Mouse (Mus musculus) granulocyte monocyte progenitor cell, adult 5-6 weeks (primary cell): ENCODE data around the gene Sec16b. TPM values are rescaled to one million over a fixed set of nuclear protein-coding genes. Genes with fewer than 3 reads are reported as not detected.

Experiments
- ATAC-seq: replicated peaks from 2 replicates; pipeline ENCODE4 v1.8.0; 2016; ENCODE audit warnings: mild to moderate bottlenecking, moderate TSS enrichment, inconsistent platforms; ENCODE audit not compliant: poor library complexity, severe bottlenecking
- total RNA-seq, 2 experiments: library from RNA; stranded (forward) in 1 of 2; stranded (reverse) in 1 of 2; fragments of 200-712, 200-1000 nt in 1 of 2; fragments of >200 nt in 1 of 2; fragmentation: Nextera tagmentation in 1 of 2; gene quantifications; 2 replicates each; pipeline ENCODE4 v1.2.3; 2014 to 2017

The Sec16b gene
- total RNA-seq, 2 experiments from 2014 or later: 0.15 to 1.5 TPM

DNA sequence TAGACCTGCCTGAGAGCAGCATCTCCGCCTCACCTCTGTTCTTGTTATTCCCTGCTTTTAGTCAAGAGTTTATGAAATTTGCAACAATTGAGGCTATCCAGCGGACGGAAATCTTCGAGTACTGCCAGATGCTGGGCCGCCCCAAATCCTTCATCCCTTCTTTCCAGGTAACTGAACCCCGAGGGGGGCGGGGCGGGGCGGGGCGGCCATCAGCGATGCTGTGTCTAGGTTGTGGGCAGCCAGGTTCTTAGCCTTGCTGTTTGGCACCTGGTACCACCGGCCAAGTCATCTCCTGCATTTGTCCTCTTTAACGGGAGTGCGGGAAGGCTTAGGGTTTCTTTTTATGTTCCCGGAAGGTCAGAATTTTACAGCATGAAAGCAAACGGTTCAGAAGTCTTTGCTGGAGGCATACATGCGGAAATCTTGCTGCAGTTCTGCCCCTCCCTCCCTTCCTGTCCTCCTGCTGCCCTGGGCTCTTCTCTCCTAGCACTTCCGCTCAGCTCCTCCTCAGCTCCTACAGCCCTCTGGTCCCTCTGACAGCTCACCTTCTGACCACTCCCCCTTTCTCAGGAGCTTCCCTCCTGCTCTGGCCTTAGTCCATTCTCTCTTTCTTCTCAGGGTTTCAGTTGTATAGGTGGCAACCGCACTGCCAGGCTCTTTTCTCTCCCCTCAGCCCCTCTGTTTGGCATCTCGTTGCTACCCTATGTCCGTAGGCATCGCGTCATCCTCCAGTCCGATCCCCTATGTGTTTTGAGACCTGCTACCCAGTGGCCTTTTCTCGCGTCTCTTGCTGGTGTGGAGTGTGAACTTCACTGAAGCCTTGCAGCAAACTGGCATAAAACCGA lies 48.4 kb downstream of the Sec16b start:
- ATAC-seq: peak; percentile 43

DNA sequence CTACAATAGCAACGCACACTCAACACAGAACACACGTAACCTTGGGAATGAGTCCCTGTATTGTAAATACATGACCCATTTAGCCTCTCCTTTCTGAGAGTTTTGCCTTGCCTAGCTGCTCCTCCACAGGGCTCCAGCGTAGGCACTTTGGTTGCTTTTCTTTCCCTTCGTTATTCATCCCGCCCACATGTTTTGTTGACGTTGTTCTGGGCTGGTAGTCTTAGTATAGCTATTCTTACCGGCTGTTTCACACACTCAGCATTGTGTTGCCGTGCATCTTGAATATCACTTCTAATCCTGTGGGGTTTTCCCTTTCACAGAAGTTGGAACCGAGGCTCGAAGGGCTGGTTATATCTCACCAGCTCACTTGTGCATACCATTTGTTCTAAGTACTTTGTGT lies 49.2 kb downstream of the Sec16b start:
- no peak for ATAC-seq

DNA sequence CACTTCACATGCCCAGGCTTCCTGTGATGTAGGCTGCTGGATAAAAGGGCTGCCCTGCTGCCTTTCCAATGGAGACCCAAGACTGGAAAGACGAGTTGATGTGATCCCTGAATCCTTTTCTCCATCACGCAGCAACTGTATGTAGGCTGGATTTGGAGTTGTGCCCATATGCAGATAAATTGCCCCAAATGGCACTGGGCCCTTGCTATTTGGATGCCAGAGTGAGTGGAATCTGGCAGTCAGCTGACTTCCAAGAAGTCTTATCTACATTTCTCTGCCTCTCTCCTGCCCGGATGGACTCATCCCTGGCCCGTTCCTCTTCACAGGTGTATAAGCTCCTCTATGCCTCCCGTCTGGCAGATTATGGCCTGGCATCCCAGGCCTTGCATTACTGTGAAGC lies 49.9 kb downstream of the Sec16b start:
- ATAC-seq: no peak

DNA sequence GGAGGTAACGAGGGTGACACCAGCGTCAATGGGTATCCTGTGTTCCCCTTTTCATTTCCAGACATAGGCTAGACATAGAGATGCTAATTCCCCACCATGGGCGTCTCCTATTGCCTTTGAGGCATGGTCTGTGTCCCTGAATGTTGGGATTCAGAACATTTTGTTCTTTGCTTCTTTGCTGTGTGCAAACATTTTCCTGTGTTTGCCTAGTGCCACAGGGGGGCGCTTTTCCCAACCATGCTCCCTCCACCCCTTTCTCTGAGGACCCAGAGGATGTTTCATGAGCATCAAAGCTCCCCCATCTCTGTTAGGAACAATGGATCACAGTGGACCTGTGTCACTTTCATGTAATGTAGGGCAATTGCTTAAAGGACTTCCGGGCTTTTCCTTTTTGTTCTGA lies 51.6 kb downstream of the Sec16b start:
- ATAC-seq: no peak

DNA sequence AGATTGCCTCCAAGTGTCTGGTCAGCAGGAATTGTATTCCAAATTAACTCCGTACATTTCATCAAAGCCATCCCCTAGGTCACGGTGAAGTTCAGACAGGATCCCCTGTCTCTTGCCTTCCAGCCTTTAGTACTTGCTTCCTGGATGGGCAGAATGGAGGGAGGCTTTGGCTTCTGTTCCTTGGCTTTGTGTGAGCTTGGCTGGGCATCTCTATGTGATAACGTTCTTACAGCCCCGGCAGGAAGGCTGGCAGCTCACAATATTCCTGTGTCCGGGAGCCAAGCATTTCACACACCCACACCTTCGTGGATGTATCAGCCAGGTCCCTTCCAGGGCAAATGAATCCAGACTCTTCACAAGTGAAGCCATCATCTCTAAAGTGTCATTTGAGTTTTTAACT lies 53.5 kb downstream of the Sec16b start:
- ATAC-seq: no peak

DNA sequence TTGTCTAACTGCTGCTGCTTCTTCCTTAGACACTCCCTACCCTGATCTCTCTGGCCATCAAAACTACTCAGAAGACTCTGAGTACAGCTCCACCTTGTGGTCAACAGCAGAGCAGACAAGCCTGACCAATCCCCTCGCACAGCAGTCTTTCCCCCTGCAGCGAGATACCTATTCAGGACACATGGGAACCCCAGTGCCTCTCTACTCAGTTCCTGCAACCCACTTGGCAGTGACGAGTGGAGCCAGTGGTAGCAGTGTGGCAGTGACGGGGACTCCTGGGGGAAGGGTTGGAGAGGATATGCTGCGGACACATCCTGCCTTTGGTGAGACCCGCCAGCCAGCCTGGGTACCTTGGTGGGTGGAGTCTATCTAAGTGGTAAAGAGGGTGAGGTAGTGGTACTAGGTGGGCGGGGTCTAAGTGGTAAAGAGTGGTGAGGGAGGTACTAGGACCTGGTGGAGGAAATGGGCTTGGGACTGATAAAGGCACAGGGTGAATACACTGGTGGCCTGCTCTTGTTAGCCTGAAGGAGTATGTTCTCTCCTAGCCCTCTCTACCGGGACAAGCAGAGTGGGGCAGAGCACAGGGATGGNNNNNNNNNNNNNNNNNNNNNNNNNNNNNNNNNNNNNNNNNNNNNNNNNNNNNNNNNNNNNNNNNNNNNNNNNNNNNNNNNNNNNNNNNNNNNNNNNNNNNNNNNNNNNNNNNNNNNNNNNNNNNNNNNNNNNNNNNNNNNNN lies 54.3 kb downstream of the Sec16b start:
- peak; percentile 90 for ATAC-seq

DNA sequence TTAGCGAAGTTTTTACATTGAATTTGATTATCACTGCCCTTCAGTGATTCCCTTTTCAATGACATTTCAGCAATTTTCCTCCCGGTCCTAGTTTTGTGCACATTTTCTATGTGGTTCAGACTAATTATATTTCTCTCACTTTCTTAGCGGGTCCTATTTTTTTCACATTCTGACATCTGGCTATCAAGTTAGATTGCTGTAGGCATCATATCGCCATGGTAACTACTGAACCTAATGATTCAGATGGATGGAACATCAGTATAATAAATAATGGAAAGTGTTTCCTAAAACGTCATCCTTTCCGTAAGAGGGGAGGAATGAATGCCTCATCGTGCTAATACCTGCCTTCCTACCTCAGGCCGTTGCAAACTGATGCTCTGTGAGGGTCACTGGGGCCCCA lies 61.3 kb downstream of the Sec16b start:
- ATAC-seq: no peak

DNA sequence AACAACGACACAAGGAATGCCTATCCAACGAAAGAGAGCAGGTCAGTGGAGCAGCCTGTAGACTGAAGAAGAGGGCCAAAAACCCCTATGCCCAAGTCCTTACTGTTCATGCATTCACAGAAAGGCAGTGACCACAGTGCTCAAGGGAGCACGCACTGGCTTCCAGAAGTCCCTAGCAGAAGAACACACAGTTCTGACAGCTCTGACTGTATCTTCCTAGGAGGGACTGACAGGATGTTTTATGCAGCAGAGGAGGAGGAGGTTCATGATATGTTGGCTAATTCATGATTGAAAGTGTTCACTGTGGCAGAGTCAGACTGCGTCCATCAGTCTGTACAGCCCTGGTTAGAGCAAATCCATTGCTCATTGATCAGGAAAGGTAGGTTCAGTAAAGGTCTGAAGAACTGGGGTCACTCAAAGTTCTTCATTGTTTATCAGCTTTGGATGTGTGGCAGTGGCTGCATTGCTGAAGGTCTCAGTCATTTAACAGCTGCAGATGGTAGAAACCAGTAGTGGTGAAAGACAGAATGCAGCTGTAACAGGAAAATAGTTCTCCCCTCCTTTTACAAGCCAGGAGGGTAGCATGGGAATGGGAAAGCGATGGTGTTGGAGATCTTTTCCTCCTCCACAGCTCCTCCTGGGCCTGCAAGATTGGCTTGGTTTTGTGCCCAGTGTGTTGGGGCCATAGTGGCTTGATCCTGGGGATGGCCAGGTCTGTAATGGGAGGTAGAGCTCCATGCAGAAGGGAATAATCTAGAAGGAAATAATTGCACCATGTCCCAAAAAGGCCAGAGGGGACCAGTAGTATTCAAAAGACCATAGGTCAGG lies 62.9 kb downstream of the Sec16b start:
- ATAC-seq: no peak

DNA sequence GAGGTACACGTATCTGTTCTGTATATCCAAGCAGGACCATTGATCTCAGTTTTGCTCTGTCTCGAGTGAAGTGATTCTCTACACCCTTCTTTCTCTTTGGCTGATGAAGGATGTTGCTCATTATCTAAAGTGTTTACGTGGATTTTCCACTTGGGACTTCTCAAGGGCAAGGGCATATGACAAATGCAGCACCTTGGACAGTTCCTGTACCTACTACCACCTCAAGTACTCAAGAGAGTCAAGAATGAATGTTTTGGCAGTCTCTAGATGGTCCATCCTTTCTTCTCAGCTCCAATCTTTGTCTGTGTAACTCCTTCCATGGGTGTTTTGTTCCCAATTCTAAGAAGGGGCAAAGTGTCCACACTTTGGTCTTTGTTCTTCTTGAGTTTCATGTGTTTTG lies 68.8 kb downstream of the Sec16b start:
- no peak for ATAC-seq

DNA sequence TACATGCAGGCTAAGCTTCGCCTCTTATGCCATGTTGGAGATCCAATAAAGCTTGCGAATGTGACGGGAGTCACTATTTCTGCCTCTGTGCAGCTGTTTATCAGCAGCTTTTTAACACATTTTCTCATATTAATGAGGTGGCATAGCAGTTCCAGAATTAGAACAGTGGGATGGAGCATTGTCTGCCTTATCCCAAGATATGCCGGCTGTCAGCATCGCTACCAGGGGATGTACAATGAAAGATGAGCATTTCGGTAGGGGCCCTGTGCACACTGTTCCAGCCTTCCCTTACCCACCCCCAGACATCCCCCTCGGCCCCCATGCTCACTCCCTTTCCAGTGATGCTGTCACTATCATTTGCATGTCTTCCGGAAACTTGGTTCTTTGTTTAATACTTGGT lies 71.8 kb downstream of the Sec16b start:
- ATAC-seq: no peak

DNA sequence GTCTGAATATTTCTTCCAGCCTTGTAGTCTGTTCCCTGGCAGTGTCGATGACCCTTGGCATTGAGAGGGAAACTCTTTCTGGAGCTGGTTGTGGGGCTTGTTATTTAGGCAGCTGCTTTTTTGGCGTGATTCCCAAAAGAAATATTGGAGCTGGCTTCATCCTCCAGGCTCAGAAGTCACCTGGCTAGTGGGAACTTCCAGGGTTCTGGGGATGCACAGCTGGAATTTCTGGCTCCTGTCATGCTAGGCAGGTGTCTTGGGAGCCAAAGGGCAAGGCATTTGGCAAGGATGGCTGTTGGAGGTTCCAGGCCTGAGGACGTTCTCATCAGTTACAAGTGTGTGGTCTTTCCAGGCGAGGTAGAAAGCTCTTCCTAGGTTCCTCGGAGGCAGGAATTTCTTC lies 80.0 kb downstream of the Sec16b start:
- no peak for ATAC-seq

DNA sequence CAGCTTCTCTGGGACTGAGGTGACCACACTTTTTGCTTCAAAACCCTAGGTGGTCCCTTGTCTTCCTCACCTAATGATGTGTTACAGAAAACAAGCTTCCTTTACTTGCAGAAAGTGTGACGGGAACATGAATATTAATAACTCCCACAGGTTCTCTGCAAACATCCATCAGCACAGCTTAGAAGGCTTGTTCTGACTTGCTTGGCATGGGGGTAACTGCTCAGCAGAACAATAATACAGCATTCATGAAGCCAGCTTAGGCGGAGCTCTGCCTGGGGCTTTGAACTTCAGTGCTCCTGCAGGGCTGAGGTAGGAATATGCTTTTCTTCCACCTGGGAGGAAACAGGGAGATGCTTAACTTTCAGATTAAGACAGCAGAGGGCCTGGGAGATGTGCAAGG lies 85.5 kb downstream of the Sec16b start:
- no peak for ATAC-seq

DNA sequence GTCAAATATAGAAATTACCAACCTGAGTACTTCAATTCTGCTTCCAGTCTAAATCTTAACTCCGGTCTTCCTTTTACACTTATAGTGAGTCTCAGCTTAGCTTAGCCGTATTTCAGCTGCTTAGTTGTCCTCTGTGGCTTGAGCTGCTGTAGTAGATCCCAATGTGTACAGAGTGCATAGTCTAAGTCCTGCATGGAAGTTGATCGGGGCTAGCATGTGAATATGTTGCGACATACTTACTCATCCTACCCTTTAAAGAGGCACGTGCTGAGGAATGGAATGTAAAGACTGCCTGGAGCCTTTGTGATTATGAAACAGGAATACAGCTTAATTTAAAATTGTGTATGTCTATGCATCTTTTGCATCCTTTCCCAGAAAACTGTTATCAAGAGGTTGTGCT lies 88.0 kb downstream of the Sec16b start:
- ATAC-seq: no peak

DNA sequence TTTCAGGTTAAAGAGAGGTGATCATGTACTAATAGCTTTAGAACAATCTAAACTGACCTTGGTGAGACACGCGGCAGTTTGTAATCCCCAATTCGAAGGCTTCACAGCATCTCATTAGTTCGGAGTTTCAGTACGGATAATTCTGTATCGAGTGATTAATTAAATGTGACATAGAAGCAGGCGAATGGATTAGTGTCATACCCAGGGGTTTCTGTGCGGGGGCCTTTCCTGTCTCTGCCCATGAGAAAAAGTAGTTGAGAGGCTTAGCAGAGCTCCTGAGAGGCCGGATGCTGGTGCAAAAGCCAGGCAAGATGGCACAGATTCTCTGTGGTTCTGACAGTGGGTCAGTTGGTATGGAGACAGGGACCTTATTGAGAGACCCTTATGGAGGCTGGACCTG lies 88.6 kb downstream of the Sec16b start:
- no peak for ATAC-seq

DNA sequence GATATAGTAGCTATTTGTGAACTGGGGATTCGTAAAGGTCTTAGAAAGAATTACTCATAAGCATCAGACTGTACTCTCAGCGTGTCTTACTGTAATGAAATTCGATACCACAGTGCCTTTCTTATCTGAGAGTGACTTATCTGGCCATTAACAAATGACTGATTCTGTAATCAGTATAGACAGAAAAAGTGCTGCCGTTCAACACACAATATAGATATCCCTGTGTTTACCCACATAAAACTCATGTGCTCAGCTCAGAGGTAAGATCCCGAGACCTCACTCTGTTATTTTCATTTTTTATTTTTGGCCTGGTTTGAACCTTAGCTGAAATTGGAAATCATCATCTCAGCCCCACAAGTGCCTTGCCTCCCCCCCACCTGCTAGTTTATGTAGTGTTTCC lies 98.0 kb downstream of the Sec16b start:
- no peak for ATAC-seq

Other genes starting within 250 kb of the Sec16b start
- 1.3 and 2.0 TPM in 2 replicates for gene Rasal2, start 94.1 kb upstream of the Sec16b start, total RNA-seq (2014; fragmentation: Nextera tagmentation)
- gene Rasal2, start 94.1 kb upstream of the Sec16b start, total RNA-seq (2017): 2.2 and 2.3 TPM in 2 replicates
- 25.8 and 26.5 TPM in 2 replicates for gene Cryzl2, start 48.2 kb upstream of the Sec16b start, total RNA-seq (2014; fragmentation: Nextera tagmentation)
- gene Cryzl2, start 48.2 kb upstream of the Sec16b start, total RNA-seq (2017): 10.6 and 18.9 TPM in 2 replicates